ENCODE assay signal across 9 mouse cellular contexts in the genomic region with DNA sequence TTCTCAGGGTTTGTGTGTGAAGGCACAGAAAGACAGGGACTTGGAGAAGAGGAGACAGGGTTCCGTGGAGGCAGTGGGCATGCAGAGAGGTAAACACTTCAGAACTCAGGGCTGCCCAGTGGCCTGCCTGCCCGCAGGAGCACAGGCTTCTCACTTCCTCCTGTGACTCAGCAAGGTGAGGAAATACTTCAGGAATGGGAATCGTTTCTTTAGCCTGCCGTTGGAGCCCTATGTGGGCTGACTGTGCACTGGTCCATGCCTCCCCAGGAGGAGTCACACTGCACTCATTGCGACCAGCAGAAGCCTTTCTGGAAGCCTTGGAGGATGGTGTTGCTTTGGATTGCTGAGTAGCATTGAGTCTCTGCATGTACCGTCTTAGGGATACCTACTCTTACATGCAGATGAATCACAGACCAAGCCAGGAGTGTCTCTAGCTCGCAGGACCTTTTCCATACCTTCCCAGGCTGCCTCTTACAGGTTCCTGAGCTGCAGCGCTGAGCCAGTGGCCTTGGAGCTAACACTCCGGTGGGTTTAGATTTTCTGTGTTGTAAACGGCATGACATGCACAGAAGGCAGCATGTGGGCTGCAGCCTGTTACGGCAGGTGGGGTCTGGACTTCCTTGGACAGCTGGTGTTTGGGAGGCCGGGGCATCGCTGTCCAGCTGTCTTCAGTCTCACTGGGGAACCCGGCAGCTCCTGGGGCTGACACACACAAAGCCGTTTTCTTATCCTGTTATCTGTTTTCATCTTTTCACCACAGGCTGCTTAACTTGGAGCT. TPM values are rescaled to one million over a fixed set of nuclear protein-coding genes. Genes with fewer than 3 reads are reported as not detected.
DNase-seq lines count a peak whose midpoint lies in the region; ATAC-seq and TF ChIP-seq lines count a peak whose summit lies in the region.
"Had no signal": no experiment of that assay in that cellular context is flagged by ENCODE, and none has a peak within 500 bp of the region (broad histone marks: within the 10 kb centered on the region; RNA-seq: fewer than 3 reads in every experiment).

No protein-coding gene starts in this region.

- H3K27ac ChIP-seq in lung, embryonic 14.5 days (ENCODE audit: low read depth), result no peak overlapping the region
- H3K27ac ChIP-seq in midbrain, embryonic 10.5 days (replicated peaks), result peak overlapping the region; percentile 70

- no peak for ATAC-seq in lung, embryonic 14.5 days (ENCODE audit: insufficient read depth)

- H3K4me1 ChIP-seq in lung, embryonic 14.5 days (ENCODE audit: insufficient read depth), result no peaks in the 10 kb centered on the region
- H3K4me1 ChIP-seq in midbrain, embryonic 10.5 days, result peaks cover 15% of the 10 kb centered on the region

- no peak overlapping the region for H3K9ac ChIP-seq in lung, embryonic 14.5 days

- no peak overlapping the region for H3K4me3 ChIP-seq in lung, embryonic 14.5 days (ENCODE audit: low read depth, low read length)
- no peak overlapping the region for H3K4me3 ChIP-seq in midbrain, embryonic 10.5 days

- WGBS in lung, embryonic 14.5 days, result 35% methylated on average over 15 of the region's 15 CpGs
- 64% methylated on average over 15 of the region's 15 CpGs for WGBS in midbrain, embryonic 10.5 days

- H3K4me2 ChIP-seq in lung, embryonic 14.5 days, result no peak overlapping the region

- no peaks in the 10 kb centered on the region for H3K36me3 ChIP-seq in lung, embryonic 14.5 days (ENCODE audit: insufficient read depth)
- no peaks in the 10 kb centered on the region for H3K36me3 ChIP-seq in midbrain, embryonic 10.5 days

- H3K27me3 ChIP-seq in lung, embryonic 14.5 days (ENCODE audit: insufficient read depth, low read length), result no peaks in the 10 kb centered on the region
- H3K27me3 ChIP-seq in midbrain, embryonic 10.5 days (ENCODE audit: low read depth, poor library complexity, severe bottlenecking), result no peaks in the 10 kb centered on the region

- no peaks in the 10 kb centered on the region for H3K9me3 ChIP-seq in lung, embryonic 14.5 days (ENCODE audit: low read depth, low read length)
- H3K9me3 ChIP-seq in midbrain, embryonic 10.5 days (replicated peaks), result no peaks in the 10 kb centered on the region

- no peak for TF ChIP-seq CTCF in lung, embryonic 14.5 days (IDR thresholded peaks at IDR 0.05; ENCODE audit: low read depth)

- DNase-seq in cerebellum, postnatal 10 days, result peak; percentile 49 to 72
- DNase-seq in cerebellum, postnatal 25 days, result no peak
- peak; percentile 5 for DNase-seq in lung, embryonic 14.5 days
- no peak for DNase-seq in lung, postnatal 36 days
- DNase-seq in midbrain, embryonic 10.5 days (ENCODE audit: low spot score), result peak; percentile 34
- DNase-seq in right cerebral cortex, postnatal 4 days, result peak; percentile 8
- no peak for DNase-seq in thymus, postnatal 0 days (ENCODE audit: low spot score)
- no peak for DNase-seq in urinary bladder, postnatal 25 days (ENCODE audit: low spot score)
- DNase-seq: heart, postnatal 36 days had no signal

RNA-seq across cellular contexts. Expression of gene Btbd11, which starts 34.4 kb away (rescaled TPM):
- polyA plus RNA-seq in lung, embryonic 14.5 days (2014; fragmentation: Nextera tagmentation; extraction: Ambion mirVana), result 2.3 and 3.7 TPM in 2 replicates
- 4.7 and 6.0 TPM in 2 replicates for polyA plus RNA-seq in midbrain, embryonic 10.5 days (2016; fragmentation: Nextera tagmentation; extraction: Ambion mirVana)
- polyA plus RNA-seq in thymus, postnatal 0 days (2015; fragmentation: Nextera tagmentation; extraction: Ambion mirVana), result 9.8 and 10.9 TPM in 2 replicates

Comparison
In these comparisons a context has a peak if more than half of its experiments do, and no peak if none do; other contexts are left out.
1. DNase-seq: peak in cerebellum, postnatal 10 days (2 of 2), lung, embryonic 14.5 days (single experiment), midbrain, embryonic 10.5 days (single experiment) and right cerebral cortex, postnatal 4 days (single experiment); none in cerebellum, postnatal 25 days (0 of 2), lung, postnatal 36 days (single experiment), thymus, postnatal 0 days (single experiment) and urinary bladder, postnatal 25 days (single experiment).